Mouse (Mus musculus) right cerebral cortex, postnatal 25 days (tissue): ENCODE measurements around the gene Hdac4.

Experiments
- DNase-seq: peaks from one replicate; pipeline ENCODE4 v3.0.0; 2022

Gene Hdac4

DNA sequence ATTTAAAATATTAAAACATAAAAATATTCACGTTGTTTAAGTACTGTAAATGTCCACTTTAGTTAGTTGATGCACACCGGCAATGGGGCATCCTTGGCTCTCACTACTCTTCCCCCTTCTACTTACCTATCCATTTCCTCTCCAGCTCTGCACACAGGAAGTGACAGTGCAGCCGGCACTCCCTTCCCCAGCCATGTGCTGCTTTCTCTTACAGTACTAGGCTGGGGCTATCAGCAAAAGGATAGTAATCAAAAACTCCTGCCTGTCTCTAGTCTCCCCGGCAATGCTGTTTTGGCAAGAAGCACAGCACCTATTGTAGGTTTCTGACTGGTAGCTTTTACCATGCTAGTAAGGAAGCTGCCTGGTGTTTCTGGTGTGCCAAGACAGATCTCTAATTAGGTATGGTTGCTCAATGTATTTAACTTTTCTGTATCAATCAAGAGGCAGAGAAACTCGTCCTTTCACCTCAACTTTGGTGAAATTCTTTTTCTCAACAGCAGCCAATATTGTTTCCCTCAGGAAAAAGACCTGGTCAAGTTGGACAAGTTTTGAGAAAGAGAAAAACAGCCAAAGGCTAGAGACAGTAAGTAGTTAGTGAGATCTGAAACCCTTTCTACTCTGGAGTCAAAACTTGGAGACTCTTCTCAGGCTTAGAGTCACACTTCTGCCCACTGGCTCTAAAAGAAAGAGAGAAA lies 136.6 kb downstream of the Hdac4 start:
- no peak for DNase-seq

DNA sequence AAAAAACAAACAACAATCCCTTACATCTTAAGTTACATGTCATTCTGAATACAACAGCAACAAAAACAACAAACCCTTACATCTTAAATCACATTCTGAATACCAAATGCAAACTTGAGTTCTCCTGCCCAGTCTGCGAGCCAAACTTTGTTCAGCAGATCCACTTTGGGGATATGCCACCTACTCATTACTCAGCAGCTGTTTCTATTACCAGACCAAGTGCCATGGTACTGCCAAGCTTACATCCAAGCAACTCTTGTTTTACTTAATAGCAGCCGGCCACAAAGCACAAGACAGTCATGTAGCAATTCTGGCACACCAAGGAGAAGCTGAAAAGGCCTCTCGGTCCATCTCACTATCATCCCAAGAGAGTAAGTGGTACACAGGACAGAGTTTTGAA lies 138.4 kb downstream of the Hdac4 start:
- DNase-seq, result no peak

DNA sequence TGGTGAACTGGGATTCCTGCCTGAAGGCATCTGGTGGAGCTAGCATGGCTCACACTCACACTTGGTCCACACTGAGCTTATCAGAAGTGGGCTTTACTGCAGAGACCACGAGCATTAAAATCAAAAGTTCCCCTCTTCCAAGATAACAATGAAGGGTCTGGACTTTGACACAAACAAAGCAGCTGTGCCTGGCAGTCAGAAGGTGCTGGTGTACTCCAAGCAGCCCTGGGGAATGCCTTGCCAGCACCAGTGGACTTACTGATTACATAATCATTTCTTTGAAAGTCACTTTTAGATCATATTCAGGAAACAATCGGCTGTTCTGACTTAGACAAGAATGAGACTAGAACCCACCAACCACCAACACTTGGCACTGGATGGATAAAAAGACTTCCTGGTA lies 140.3 kb downstream of the Hdac4 start:
- DNase-seq, result no peak

DNA sequence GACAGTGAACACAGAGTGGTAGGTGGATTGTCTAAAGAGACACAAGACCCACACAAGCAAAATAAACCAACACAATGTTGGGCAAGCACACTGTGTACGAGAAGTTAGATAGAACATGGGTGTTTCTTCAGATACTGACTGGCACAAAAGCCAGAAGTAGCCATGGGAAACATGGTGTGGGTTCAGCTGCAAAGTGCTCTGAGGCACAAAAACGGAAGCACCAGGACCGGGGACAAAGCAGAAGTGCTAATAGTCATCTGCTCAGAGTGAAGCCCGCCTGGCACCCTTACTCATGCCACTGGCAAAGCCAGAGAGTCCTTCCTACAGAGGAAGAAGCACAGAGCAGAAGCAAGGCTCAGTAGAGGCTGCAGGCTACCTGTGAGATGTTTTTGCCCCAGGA lies 143.3 kb downstream of the Hdac4 start:
- DNase-seq, result no peak

DNA sequence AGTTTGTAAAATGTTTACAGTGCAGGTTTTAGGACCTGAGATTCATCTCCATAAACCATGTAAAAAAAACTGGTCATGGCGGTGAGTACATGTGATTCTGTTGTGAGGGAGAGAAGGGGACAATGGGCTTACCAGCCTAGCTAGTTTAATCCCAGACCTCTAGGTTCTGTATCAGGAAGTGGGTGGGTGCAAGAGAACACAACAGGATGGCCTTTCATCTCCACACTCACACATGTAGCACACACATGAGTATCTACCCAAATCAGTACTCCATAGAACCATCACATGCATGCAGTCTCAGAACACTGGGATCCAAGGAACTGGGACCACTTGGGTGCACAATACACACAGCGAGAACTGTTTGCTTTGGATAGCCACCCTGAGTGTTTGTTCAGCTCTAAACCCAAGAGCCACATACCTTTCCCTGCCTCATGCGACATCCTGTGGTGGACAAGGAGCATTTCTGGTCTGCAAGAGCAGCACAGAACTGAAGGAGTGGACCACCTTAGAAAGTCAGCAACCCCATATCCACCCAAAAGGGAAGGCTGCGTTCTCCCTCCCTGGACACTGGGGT lies 143.9 kb downstream of the Hdac4 start:
- DNase-seq, result no peak

DNA sequence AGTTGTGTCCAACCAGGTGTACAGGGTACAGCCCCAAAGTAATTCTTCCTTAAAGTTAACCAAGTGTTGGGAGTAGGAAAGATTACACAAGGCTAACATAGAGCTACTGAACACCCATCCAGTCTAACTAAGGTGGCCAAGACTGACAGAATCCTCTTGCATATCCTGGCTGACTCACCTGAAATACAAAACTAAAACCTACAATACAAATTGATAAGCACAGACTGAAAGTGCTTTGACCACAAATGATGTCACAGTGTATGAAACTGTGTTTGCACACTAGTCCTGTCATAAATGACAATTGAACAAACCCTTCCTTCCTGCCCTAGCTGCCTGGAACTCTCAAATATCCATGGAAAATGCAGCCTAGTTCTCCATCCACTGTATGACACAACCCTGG lies 144.5 kb downstream of the Hdac4 start:
- no peak for DNase-seq

DNA sequence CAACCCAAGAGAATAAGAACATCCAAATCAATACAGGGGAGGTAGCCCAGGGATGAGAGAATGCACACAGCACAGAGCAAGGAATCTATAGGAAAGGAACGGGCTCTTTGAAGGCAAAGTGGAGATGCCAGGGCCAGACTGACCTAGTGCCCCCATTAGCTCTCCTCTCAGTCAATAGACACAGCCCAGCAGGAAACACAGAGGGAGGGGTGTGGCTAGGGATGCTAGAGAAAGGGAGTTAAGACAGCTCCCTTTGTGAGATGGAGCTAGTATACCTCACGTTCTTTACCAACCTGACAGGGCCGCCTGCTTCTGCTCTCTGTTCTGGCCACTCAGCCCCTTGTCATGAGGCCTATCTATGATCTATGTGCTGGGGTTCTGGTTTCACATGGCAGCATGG lies 144.9 kb downstream of the Hdac4 start:
- no peak for DNase-seq

DNA sequence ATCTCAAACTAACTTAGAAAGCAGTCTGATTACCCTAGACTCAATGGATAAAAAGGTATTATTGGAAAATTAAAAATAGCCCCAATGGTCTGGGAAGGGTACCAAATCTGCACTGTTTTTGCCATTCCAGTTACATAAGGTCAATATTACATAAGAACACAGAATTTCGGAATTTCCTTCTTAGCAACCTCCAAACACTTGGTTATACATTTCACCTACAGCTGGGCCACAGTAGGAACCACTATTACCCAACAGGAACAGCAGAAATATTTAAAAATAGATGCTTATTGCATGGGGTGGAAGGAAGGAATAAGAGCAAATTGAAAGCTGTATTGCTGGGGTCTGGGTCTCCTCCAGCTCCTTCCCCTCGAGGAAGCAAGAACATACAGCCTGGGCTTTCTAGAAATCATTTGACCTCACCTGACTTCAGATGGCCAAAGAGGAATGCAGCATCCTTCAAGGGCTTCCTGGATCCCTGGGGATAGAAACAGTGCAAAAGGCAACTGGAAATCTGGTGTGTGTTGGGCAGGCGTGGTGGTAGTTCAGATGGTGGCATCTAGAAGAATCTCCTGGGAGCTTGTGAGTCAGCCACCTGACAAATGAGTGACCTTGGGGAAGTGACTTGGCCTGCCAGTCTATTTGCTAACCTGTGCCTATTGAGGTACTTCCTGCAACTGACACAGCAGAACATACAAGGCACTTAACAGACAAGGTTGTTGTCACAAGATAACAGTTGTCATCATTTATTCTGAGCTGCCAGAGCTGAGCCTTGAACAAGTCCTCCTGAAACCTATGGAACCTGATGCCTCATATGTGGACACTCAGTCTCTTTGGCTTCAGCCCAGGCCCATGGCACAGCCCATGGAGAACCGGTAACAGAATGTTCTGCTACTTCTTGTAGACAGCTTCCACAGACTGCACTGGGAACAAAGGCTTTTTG lies 146.8 kb downstream of the Hdac4 start:
- no peak for DNase-seq

DNA sequence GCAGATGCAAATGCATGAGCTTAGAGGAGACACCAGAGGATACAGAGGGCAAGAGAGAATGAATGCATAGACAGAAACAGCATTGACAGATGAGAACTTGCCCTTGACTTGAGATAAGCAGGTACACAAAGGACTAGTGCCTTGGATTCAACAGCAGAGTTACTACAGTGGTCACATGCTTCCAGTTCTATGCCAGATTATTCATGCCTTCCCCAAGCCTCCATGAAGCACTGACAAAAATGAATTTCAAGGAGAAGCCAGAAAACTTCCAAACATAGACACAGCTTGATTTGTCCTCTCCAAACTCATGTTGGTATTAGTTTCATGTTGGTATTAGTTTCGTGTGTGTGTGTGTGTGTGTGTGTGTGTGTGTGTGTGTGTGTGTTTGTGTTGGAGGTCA lies 149.8 kb downstream of the Hdac4 start:
- DNase-seq, result no peak

DNA sequence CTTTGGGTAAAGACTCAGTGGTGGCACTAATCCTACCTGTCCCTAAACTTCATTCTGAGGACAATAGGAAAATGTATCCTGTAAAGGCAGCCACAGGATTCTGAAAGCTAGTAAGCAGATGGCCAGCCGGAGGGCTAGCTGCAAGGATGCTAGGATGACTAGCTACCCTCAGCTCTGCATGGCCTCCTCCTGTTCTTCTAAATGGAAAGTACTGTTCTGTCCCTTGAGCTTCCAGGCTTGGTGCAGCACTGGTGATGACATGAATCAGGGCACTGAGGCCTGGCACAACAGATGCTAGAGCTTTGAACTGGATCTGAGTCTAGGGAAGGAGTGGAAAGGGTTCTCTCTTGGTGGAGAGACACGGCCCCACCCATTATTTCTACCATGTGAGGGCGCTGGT lies 150.6 kb downstream of the Hdac4 start:
- DNase-seq, result no peak

DNA sequence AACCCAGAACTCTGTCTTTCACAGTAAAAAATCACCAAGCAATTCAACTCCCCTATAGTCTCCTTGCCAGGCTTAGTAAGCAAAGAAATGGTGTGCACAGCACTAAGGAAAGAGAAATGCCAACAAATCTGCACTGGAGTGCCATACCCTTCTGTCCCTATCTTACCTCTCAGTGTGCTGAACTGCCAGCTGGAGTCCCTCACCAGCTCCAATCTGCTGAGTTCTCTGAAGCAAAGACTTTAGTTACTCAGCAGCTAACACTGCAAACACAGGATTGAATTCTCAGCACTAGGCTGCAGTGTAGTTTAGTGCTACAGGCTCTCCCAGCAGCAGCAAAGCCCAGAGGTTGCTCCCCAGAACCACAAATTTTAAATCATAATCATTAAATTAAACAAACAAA lies 151.5 kb downstream of the Hdac4 start:
- DNase-seq, result no peak

DNA sequence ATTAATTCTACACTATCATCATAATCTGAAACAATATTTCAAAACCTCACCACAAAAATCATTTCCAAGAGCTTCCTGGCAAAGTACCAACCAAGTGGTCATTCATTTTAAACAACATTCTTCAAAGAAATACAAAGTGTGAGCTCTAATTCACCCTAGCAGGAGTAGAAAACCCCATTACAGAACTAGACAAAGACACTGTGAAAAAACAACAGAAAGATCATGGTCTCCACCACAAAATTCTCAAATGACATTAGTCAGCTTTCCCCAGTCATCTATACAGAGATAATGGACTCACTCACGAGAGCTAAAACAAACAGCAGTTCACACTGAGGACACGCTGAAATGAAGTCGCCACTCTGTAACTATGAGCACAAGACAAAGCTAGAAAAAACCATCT lies 153.4 kb downstream of the Hdac4 start:
- DNase-seq, result no peak

DNA sequence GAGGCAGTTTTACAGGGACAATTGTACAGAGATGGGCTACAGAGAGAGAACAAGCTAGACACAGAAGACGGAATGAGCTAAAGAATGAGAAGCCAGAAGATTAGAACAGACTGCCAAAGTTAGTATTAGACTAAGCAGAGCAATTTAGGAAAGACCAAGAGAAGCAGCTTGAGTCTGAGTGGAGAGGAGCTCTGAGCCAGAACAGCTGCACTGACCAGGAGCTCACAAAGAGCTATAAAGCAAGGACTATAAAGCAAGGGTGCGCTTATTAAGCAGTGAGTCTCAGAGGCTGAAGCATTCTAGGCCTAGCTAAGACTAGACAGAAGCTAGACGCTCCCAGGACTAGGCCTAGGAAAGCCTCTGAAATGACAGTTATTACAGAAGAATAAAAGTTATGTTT lies 154.2 kb downstream of the Hdac4 start:
- DNase-seq, result no peak

DNA sequence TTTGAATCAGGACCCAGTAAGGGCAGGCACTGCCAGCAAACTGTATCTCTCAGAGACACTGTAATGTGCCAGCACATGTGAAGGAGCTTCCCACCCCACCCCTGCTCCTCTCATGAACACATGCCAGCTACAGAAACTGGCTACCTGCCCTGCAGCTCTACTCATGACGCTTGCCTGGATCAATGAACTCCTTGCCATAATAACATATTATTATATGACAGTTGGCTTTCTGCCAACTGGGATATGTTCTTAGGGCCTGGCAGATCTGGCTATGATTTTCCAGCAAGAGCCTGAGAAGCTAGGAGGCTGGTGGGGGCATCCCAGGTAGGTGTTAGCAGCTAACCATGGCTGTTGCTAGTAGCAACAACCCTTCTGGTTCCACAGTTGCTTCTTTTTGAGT lies 156.8 kb downstream of the Hdac4 start:
- DNase-seq, result no peak

DNA sequence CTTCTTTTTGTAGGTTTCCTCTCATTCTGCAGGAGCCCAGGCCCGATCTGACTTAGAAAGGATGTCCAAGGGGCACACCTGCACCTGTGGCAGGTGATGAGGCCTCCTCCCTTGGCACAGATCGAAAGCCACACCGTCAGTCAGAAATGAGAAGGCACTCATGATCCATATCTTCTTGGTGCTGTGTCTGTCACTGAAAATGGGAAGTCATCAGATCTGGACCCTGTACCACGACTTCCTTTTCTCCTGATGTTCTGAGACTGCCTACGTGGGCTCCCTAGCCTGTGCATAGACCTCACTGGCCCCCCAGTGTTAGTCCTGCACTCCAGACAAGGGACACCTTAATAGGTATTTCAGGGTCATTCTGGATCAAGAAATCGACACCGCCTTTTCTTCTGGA lies 158.5 kb downstream of the Hdac4 start:
- DNase-seq, result no peak

DNA sequence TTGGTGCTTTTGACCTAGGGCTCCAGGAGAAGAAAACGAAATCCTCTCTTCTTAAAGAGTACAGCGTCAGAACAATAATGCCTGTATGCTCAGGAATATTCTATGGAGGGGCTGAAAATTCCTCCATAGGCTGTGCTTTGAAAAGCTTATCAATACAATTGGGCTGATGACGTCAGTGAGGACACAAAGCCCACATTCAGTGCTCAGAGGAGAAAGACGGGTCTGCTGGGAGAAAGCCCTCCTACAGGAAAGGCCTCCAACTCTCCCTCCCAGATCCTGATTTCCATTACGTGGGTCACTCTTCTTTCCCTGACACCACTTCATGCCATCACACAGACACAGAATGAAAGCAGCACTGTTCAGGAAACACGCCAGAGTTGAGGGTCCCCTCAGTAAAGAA lies 159.7 kb downstream of the Hdac4 start:
- DNase-seq, result no peak

DNA sequence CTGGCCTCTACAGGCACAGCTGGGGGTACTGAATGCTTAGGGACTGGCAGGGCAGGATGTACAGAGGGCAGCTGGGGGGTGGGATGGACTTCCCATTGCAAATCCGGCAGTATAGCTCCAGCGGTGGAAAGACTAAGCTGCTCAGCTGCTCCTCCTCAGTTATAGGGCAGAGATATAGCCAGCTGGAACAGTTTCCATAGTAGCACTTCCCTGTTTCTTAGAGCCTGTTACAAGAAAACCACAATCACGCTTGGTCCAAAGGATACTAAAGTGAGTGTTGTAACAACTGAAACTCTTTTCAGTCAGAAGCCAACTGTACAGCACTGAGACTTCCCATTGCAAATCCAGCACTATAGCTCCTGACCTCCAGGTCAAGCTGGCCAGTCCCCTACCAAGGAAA lies 161.3 kb downstream of the Hdac4 start:
- DNase-seq, result no peak

DNA sequence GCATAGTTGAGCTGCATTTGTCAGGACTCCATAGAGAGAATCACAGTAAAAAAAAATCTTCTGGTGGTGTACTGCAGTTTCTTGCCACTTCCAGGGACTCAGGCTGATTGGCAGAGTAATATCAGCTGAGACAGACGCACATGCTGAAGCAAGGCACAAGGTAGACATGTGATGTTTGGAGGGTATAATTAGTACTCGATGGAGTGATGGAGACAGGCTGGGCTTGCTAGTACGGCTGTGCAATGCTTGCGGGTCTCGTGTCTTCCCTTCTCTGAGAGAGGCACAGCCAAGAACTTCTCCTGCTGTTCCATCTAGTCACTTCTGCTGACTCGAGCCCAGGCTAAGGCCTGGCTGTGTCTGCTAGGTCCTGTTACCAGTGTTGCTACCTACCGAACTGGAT lies 162.0 kb downstream of the Hdac4 start:
- no peak for DNase-seq

DNA sequence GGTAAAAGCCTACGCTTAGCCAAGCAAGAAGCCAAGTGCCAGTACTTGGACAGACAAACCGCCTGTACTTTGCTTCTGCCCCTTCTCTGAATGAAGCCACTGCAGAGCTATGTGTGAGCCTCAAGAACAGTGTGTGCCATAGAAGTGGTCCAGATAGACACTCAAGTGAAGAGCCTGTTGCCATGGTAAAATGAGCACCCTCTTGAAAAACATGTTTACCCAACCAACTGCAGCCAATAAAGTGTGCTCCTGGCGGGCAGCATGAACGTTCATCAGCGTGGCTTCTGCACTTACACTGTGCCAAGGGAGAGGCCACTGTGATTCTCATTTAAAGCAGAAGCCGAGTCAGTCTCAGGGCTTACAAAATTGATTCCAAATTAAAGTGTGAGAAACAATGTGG lies 165.0 kb downstream of the Hdac4 start:
- no peak for DNase-seq

DNA sequence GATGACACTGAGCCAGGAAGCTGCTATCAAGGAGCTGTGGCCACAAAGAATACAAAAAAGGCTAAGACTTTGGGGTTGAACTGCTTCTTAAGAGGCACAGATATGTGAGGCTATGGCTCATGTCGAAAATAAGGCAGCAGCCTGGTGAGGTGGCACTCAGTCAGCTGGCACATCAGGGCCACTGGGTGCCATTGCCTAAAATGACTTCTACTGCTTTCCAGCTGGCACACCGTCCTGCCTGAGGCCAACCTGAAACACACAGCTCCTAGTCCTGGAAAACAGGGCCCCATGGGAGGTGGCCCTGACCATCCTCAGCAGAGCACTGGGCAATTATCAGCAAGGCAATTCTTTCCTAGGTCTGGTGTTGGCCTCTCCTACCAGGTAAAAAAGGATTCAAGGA lies 167.3 kb downstream of the Hdac4 start:
- no peak for DNase-seq

DNA sequence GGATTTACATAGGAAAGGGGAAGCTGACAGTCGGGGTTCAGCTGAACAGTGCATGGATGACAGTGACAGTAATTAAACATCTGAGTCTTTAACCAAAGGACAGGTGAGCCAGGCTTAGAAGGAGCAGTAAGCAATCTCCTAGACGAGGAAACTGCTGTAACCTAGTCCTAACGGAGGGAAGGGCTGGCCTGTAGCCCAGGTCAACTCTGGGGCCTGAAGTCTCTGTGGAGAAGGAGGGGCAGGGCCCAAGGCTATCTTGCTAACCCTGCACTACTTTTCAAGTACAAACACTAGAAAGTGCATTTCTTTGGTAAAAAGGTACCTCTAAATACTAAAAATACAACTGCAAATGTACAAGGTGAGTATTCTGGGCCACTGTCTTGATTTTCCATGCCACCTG lies 169.1 kb downstream of the Hdac4 start:
- DNase-seq, result no peak

DNA sequence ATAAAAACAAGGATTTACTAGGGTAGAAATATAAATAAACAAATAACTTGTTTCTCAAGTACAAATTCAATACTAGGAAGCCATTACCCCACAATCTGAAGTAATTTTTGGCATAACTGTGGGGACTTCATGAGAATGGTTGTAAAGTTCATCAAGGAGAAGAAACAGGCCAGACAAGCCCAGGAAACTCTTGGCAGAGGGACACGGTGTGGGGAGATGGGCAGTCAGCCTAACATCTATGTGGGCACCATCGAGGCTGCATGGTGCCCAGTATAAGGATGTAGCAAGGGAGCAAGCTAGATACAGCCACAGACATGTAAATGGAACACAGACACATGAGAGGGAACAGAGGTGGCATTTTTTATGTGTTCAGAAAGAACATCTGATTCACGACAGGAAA lies 171.6 kb downstream of the Hdac4 start:
- no peak for DNase-seq

DNA sequence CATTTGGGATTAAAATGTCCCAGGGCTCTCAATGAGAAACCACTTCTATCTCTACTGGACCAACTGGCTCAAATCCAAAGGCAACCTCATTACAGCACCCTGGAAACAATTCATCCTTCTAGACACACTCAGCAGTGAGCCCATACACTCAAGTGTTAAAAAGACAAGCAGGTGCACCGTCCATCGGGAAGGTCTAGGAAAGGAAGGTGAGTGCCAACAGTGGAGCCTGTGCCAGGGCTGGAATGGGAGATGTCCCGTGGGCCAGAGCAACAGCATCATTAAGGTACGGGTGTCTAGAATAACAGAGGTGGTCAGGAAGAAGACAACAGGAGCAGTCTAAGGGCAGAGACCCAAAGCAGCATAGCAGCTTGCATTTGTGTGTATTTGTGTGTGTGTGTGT lies 173.5 kb downstream of the Hdac4 start:
- DNase-seq, result no peak
